Mouse (Mus musculus) stomach, embryonic 15.5 days (tissue): Measurements from ENCODE around the gene Fam111a. TPM values are rescaled to one million over a fixed set of nuclear protein-coding genes. Genes with fewer than 3 reads are reported as not detected.

Source experiments
- ATAC-seq: fragments of 200-750 bp; cut with Nextera tagmentation; 2 replicates; pipeline ENCODE4 v1.8.0; 2017; ENCODE audit warnings: low read depth, moderate number of reproducible peaks, moderate TSS enrichment; ENCODE audit not compliant: insufficient read depth, low FRiP score
- H3K27ac ChIP-seq: fragments of 300-500 bp; sonication (generic); 2 replicates; pipeline ENCODE4 v1.5.1; 2015; ENCODE audit warnings: mild to moderate bottlenecking, inconsistent platforms
- H3K27me3 ChIP-seq: fragments of 300-500 bp; sonication (generic); replicated peaks from 2 replicates; pipeline ENCODE4 v1.6.1; 2015; ENCODE audit warnings: inconsistent platforms
- H3K36me3 ChIP-seq: fragments of 300-500 bp; sonication (generic); 2 replicates; pipeline ENCODE4 v1.6.1; 2015; ENCODE audit warnings: inconsistent platforms
- H3K4me1 ChIP-seq: fragments of 300-500 bp; sonication (generic); 2 replicates; pipeline ENCODE4 v1.6.1; 2015; ENCODE audit warnings: inconsistent platforms
- H3K4me2 ChIP-seq: fragments of 300-500 bp; sonication (generic); 2 replicates; pipeline ENCODE4 v1.6.1; 2015; ENCODE audit warnings: mild to moderate bottlenecking, inconsistent platforms
- H3K4me3 ChIP-seq: fragments of 300-500 bp; sonication (generic); replicated peaks from 2 replicates; pipeline ENCODE4 v1.5.1; 2015; ENCODE audit warnings: inconsistent platforms
- H3K9ac ChIP-seq: fragments of 300-500 bp; sonication (generic); 2 replicates; pipeline ENCODE4 v1.6.1; 2015; ENCODE audit warnings: inconsistent platforms
- H3K9me3 ChIP-seq: fragments of 300-500 bp; sonication (generic); 2 replicates; pipeline ENCODE4 v1.6.1; 2016; ENCODE audit warnings: inconsistent platforms
- WGBS: fragments of 180-500 bp; shearing (Covaris S2); methylation state at CpG from one replicate; pipeline ENCODE4 v1.1.7; 2015; 5-methylcytosine and 5-hydroxymethylcytosine counted together
- polyA plus RNA-seq: library from polyadenylated mRNA; unstranded; fragments of >200 nt; fragmentation: Nextera tagmentation; extraction: Ambion mirVana; gene quantifications from 2 replicates; pipeline ENCODE4 v1.2.1, GENCODE M21; 2015

Fam111a gene
- polyA plus RNA-seq, 1 experiment from 2014 or later, result 20.5 TPM

- no peaks in the 10 kb centered on the region for H3K36me3 ChIP-seq
- H3K27me3 ChIP-seq, result no peaks in the 10 kb centered on the region
- H3K4me3 ChIP-seq, result peak overlapping the region; percentile 46
- H3K9me3 ChIP-seq, result no peaks in the 10 kb centered on the region
- H3K27ac ChIP-seq, result no peak overlapping the region
- H3K9ac ChIP-seq, result peak overlapping the region; percentile 16; the same call in 1 of the 2 replicates
- H3K4me1 ChIP-seq, result no peaks in the 10 kb centered on the region
- 1% methylated on average over 15 of the region's 16 CpGs for WGBS
- peak; percentile 47; the same call in 1 of the 2 replicates for ATAC-seq
- H3K4me2 ChIP-seq, result peak overlapping the region; percentile 73
Observed at GRCm38 (mm10) chr19:12517671-12518540, 27.6 kb upstream of the Fam111a start.

- no peak for ATAC-seq
- H3K27ac ChIP-seq, result no peak overlapping the region
- H3K9ac ChIP-seq, result peak overlapping the region; percentile 16; the same call in 1 of the 2 replicates
- H3K9me3 ChIP-seq, result no peaks in the 10 kb centered on the region
- no peaks in the 10 kb centered on the region for H3K27me3 ChIP-seq
- H3K36me3 ChIP-seq, result no peaks in the 10 kb centered on the region
- no peaks in the 10 kb centered on the region for H3K4me1 ChIP-seq
- H3K4me2 ChIP-seq, result peak overlapping the region; percentile 73
- H3K4me3 ChIP-seq, result peak overlapping the region; percentile 46; the same call in 1 of the 2 replicates
Observed at GRCm38 (mm10) chr19:12518541-12518890, 27.0 kb upstream of the Fam111a start.

- 42% methylated on average over 4 of the region's 4 CpGs for WGBS
- no peak overlapping the region for H3K27ac ChIP-seq
- H3K4me1 ChIP-seq, result no peaks in the 10 kb centered on the region
- no peaks in the 10 kb centered on the region for H3K27me3 ChIP-seq
- no peaks in the 10 kb centered on the region for H3K9me3 ChIP-seq
- no peak for ATAC-seq
- H3K4me2 ChIP-seq, result no peak overlapping the region
- no peaks in the 10 kb centered on the region for H3K36me3 ChIP-seq
- H3K9ac ChIP-seq, result no peak overlapping the region
- H3K4me3 ChIP-seq, result no peak overlapping the region
Observed at GRCm38 (mm10) chr19:12523377-12523776, 22.2 kb upstream of the Fam111a start.

GRCm38 (mm10) chr19:12537168-12537567 lies 8.4 kb upstream of the Fam111a start:
- H3K9me3 ChIP-seq, result no peaks in the 10 kb centered on the region
- no peaks in the 10 kb centered on the region for H3K36me3 ChIP-seq
- no peak overlapping the region for H3K4me2 ChIP-seq
- no peaks in the 10 kb centered on the region for H3K27me3 ChIP-seq
- no peak overlapping the region for H3K27ac ChIP-seq
- H3K4me1 ChIP-seq, result no peaks in the 10 kb centered on the region
- ATAC-seq, result no peak
- H3K9ac ChIP-seq, result no peak overlapping the region
- H3K4me3 ChIP-seq, result no peak overlapping the region

GRCm38 (mm10) chr19:12539975-12540374 lies 5.6 kb upstream of the Fam111a start:
- Histone ChIP-seq H3K27ac (no peak overlapping the region), H3K9ac (no peak overlapping the region), H3K36me3 (no peaks in the 10 kb centered on the region), H3K27me3 (no peaks in the 10 kb centered on the region), H3K9me3 (no peaks in the 10 kb centered on the region), H3K4me2 (no peak overlapping the region), H3K4me3 (no peak overlapping the region), H3K4me1 (no peaks in the 10 kb centered on the region)
- no peak for ATAC-seq
- WGBS, result 74% methylated on average over 1 of the region's 1 CpGs

GRCm38 (mm10) chr19:12540727-12541126 lies 4.8 kb upstream of the Fam111a start:
- Histone ChIP-seq H3K9me3 (no peaks in the 10 kb centered on the region), H3K9ac (no peak overlapping the region), H3K36me3 (no peaks in the 10 kb centered on the region), H3K4me3 (no peak overlapping the region), H3K27me3 (no peaks in the 10 kb centered on the region), H3K4me2 (no peak overlapping the region), H3K27ac (no peak overlapping the region), H3K4me1 (no peaks in the 10 kb centered on the region)
- ATAC-seq, result no peak
- WGBS, result 48% methylated on average over 3 of the region's 3 CpGs

- Histone ChIP-seq H3K4me1 (no peaks in the 10 kb centered on the region), H3K4me3 (no peak overlapping the region), H3K36me3 (no peaks in the 10 kb centered on the region), H3K9ac (no peak overlapping the region), H3K27ac (no peak overlapping the region), H3K4me2 (no peak overlapping the region), H3K9me3 (no peaks in the 10 kb centered on the region), H3K27me3 (no peaks in the 10 kb centered on the region)
- 13% methylated on average over 2 of the region's 2 CpGs for WGBS
- ATAC-seq, result no peak
Observed at GRCm38 (mm10) chr19:12541644-12542043, 3.9 kb upstream of the Fam111a start.

GRCm38 (mm10) chr19:12549166-12549565 lies 3.6 kb downstream of the Fam111a start:
- Histone ChIP-seq H3K9ac (no peak overlapping the region), H3K4me3 (no peak overlapping the region), H3K27ac (no peak overlapping the region), H3K27me3 (no peaks in the 10 kb centered on the region), H3K4me2 (no peak overlapping the region), H3K36me3 (no peaks in the 10 kb centered on the region), H3K4me1 (no peaks in the 10 kb centered on the region), H3K9me3 (no peaks in the 10 kb centered on the region)
- ATAC-seq, result no peak
- 74% methylated on average over 5 of the region's 5 CpGs for WGBS

GRCm38 (mm10) chr19:12550005-12550942 lies 4.7 kb downstream of the Fam111a start:
- no peak for ATAC-seq

GRCm38 (mm10) chr19:12556293-12556692 lies 10.8 kb downstream of the Fam111a start:
- no peaks in the 10 kb centered on the region for H3K36me3 ChIP-seq
- no peak overlapping the region for H3K4me3 ChIP-seq
- H3K27me3 ChIP-seq, result no peaks in the 10 kb centered on the region
- H3K27ac ChIP-seq, result no peak overlapping the region
- H3K4me1 ChIP-seq, result no peaks in the 10 kb centered on the region
- no peak for ATAC-seq
- H3K9ac ChIP-seq, result no peak overlapping the region
- no peaks in the 10 kb centered on the region for H3K9me3 ChIP-seq
- WGBS, result 91% methylated on average over 2 of the region's 2 CpGs
- H3K4me2 ChIP-seq, result no peak overlapping the region

More at GRCm38 (mm10) chr19:12550005-12550942, 4.7 kb downstream of the Fam111a start:
- H3K4me2 ChIP-seq, result no peak overlapping the region
- no peak overlapping the region for H3K9ac ChIP-seq
- H3K27ac ChIP-seq, result no peak overlapping the region
- no peaks in the 10 kb centered on the region for H3K9me3 ChIP-seq
- no peak overlapping the region for H3K4me3 ChIP-seq
- 72% methylated on average over 5 of the region's 5 CpGs for WGBS
- no peaks in the 10 kb centered on the region for H3K27me3 ChIP-seq
- no peaks in the 10 kb centered on the region for H3K36me3 ChIP-seq
- no peaks in the 10 kb centered on the region for H3K4me1 ChIP-seq

GRCm38 (mm10) chr19:12558219-12558618 lies 12.7 kb downstream of the Fam111a start:
- no peak for ATAC-seq
- Histone ChIP-seq H3K36me3 (no peaks in the 10 kb centered on the region), H3K9ac (no peak overlapping the region), H3K27ac (no peak overlapping the region), H3K4me2 (no peak overlapping the region), H3K4me1 (no peaks in the 10 kb centered on the region), H3K4me3 (no peak overlapping the region), H3K27me3 (no peaks in the 10 kb centered on the region), H3K9me3 (no peaks in the 10 kb centered on the region)
- WGBS, result 81% methylated on average over 4 of the region's 4 CpGs

GRCm38 (mm10) chr19:12564197-12564596 lies 18.7 kb downstream of the Fam111a start:
- no peak overlapping the region for H3K4me2 ChIP-seq
- no peaks in the 10 kb centered on the region for H3K36me3 ChIP-seq
- H3K9ac ChIP-seq, result no peak overlapping the region
- H3K4me3 ChIP-seq, result no peak overlapping the region
- ATAC-seq, result no peak
- no peaks in the 10 kb centered on the region for H3K4me1 ChIP-seq
- no peaks in the 10 kb centered on the region for H3K9me3 ChIP-seq
- H3K27ac ChIP-seq, result no peak overlapping the region
- H3K27me3 ChIP-seq, result no peaks in the 10 kb centered on the region
